In the genomic region with DNA sequence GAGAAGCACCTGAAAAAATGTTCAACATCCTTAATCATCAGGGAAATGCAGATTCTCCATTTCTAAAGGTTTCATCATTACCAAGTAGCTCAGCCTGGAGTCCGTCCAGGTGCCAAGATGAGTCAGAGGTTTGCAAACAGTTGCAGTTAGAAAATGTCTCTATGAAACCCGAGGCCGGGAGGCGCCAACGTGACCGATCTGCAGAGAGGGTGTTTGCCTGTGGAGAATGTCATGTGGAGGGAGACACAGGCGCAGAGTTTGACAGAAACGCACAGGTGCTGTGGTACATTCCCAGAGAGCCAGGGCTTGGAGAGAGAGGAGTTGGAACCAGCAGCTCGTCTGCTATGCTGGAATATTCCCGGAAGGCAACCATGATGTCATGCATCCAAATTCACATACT, we compare ENCODE assay signal across 12 mouse cellular contexts. TPM values are rescaled to one million over a fixed set of nuclear protein-coding genes. Genes with fewer than 3 reads are reported as not detected.
DNase-seq lines count a peak whose midpoint lies in the region; ATAC-seq and TF ChIP-seq lines count a peak whose summit lies in the region.
"Had no signal": no experiment of that assay in that cellular context is flagged by ENCODE, and none has a peak within 500 bp of the region (broad histone marks: within the 10 kb centered on the region; RNA-seq: fewer than 3 reads in every experiment).

No protein-coding gene starts in this region.

- no peak for TF ChIP-seq EP300 in CH12.LX (IDR thresholded peaks at IDR 0.05; ENCODE audit: low read length)

- no peak overlapping the region for H3K4me3 ChIP-seq in CH12.LX (replicated peaks in 1 of 3; ENCODE audit: low read depth in 2 of 3, low read length in 2 of 3, poor library complexity in 1 of 3)
- no peak overlapping the region for H3K4me3 ChIP-seq in kidney, embryonic 16.5 days (ENCODE audit: low read length)
- H3K4me3 ChIP-seq in midbrain, embryonic 11.5 days (ENCODE audit: low read depth, low read length): no peak overlapping the region
- H3K4me3 ChIP-seq: forebrain, embryonic 15.5 days; liver, embryonic 12.5 days had no signal

- H3K79me2 ChIP-seq in CH12.LX (replicated peaks; ENCODE audit: control insufficient read depth, extremely low read depth, insufficient read depth, poor library complexity, severe bottlenecking): no peaks in the 10 kb centered on the region

- dilution Hi-C loops in CH12.LX (cut with MboI; ENCODE audit: extremely low pct_ligation_motif_present, extremely low pct_unique_long_range_greater_than_20kb, low sequenced_read_pairs): no loop called here

- no peaks in the 10 kb centered on the region for H3K36me3 ChIP-seq in CH12.LX (replicated peaks in 1 of 2; ENCODE audit: control insufficient read depth in 1 of 2, insufficient read depth in 1 of 2, low read length in 1 of 2)
- no peaks in the 10 kb centered on the region for H3K36me3 ChIP-seq in kidney, embryonic 16.5 days (ENCODE audit: insufficient read depth, low read length)
- no peaks in the 10 kb centered on the region for H3K36me3 ChIP-seq in midbrain, embryonic 11.5 days (ENCODE audit: control insufficient read depth, insufficient read depth, low read length)
- H3K36me3 ChIP-seq: forebrain, embryonic 15.5 days; liver, embryonic 12.5 days had no signal

- no peak for ATAC-seq in kidney, embryonic 16.5 days (ENCODE audit: low FRiP score, low TSS enrichment)
- ATAC-seq in midbrain, embryonic 11.5 days (ENCODE audit: low FRiP score): no peak
- ATAC-seq: forebrain, embryonic 15.5 days; liver, embryonic 12.5 days; midbrain, embryonic 16.5 days had no signal

- H3K4me2 ChIP-seq in CH12.LX (ENCODE audit: insufficient read depth, low read depth, poor library complexity, severe bottlenecking): peak overlapping the region; percentile 2; the same call in 1 of the 2 replicates
- no peak overlapping the region for H3K4me2 ChIP-seq in kidney, embryonic 16.5 days (replicated peaks; ENCODE audit: low read depth, low read length)
- no peak overlapping the region for H3K4me2 ChIP-seq in midbrain, embryonic 11.5 days
- H3K4me2 ChIP-seq: forebrain, embryonic 15.5 days; liver, embryonic 12.5 days had no signal

- DNase-seq in layer of hippocampus, adult 11-12 months (ENCODE audit: low spot score): peak; percentile 36
- DNase-seq in layer of hippocampus, postnatal 10 days (ENCODE audit: low spot score in 2 of 2): no peak
- no peak for DNase-seq in CH12.LX (ENCODE audit: extremely low read depth)
- peak; percentile 46 for DNase-seq in fibroblast of lung, adult 2 months (ENCODE audit: low read depth)
- DNase-seq in mesoderm, embryonic 11.5 days (ENCODE audit: low read depth, low spot score): peak; percentile 15
- DNase-seq in embryo, embryonic 10 days (ENCODE audit: low spot score): no peak
- no peak for DNase-seq in midbrain, embryonic 11.5 days (ENCODE audit: low spot score, missing footprints)
- DNase-seq: kidney, adult 9 months had no signal

- H3K27me3 ChIP-seq in CH12.LX (replicated peaks): peaks cover 19% of the 10 kb centered on the region
- H3K27me3 ChIP-seq in kidney, embryonic 16.5 days (ENCODE audit: insufficient read depth, low read length): no peaks in the 10 kb centered on the region
- no peaks in the 10 kb centered on the region; the same call in none of the 2 replicates for H3K27me3 ChIP-seq in midbrain, embryonic 11.5 days (ENCODE audit: control insufficient read depth, insufficient read depth, low read length)
- H3K27me3 ChIP-seq: forebrain, embryonic 15.5 days had no signal

- TF ChIP-seq RAD21 in CH12.LX (IDR thresholded peaks at IDR 0.05; ENCODE audit: low read depth, low read length): no peak

- no peaks in the 10 kb centered on the region for H3K9me3 ChIP-seq in CH12.LX (replicated peaks; ENCODE audit: low read length)
- H3K9me3 ChIP-seq in kidney, embryonic 16.5 days (ENCODE audit: low read length): no peaks in the 10 kb centered on the region
- no peaks in the 10 kb centered on the region for H3K9me3 ChIP-seq in midbrain, embryonic 11.5 days (ENCODE audit: control insufficient read depth, low read length)
- H3K9me3 ChIP-seq: forebrain, embryonic 15.5 days; liver, embryonic 12.5 days had no signal

- WGBS in kidney, embryonic 16.5 days: 76% methylated on average over 10 of the region's 10 CpGs
- WGBS in midbrain, embryonic 11.5 days: 89% methylated on average over 10 of the region's 10 CpGs

- peaks cover 0 to 10% of the 10 kb centered on the region in 2 experiments; a peak in 2 of 4 replicates for H3K4me1 ChIP-seq in CH12.LX (ENCODE audit: control insufficient read depth in 1 of 2, insufficient read depth in 2 of 2)
- H3K4me1 ChIP-seq in kidney, embryonic 16.5 days (ENCODE audit: insufficient read depth, low read length): peaks cover 9% of the 10 kb centered on the region; the same call in 1 of the 2 replicates
- H3K4me1 ChIP-seq in midbrain, embryonic 11.5 days (ENCODE audit: control insufficient read depth, insufficient read depth, low read length): 0 out of 2 replicates have a peak, but pooled peaks cover 2% of the 10 kb centered on the region

- in situ Hi-C loops in CH12.LX (cut with MboI; ENCODE audit: low pct_ligation_motif_present, low pct_unique_long_range_greater_than_20kb, low sequenced_read_pairs): no loop called here

- no peak overlapping the region for H3K27ac ChIP-seq in CH12.LX (ENCODE audit: insufficient read depth, low read depth)
- H3K27ac ChIP-seq in kidney, embryonic 16.5 days (ENCODE audit: low read length): no peak overlapping the region
- H3K27ac ChIP-seq in midbrain, embryonic 11.5 days (ENCODE audit: low read depth, low read length): no peak overlapping the region
- H3K27ac ChIP-seq: forebrain, embryonic 15.5 days; liver, embryonic 12.5 days had no signal

- no peak for TF ChIP-seq CTCF in CH12.LX (conservative IDR thresholded peaks at IDR 0.05 in 1 of 2, IDR thresholded peaks at IDR 0.05 in 1 of 2; ENCODE audit: low read depth in 2 of 2, low read length in 2 of 2)

- TF ChIP-seq POLR2A in CH12.LX (IDR thresholded peaks at IDR 0.05; ENCODE audit: low read depth, low read length): no peak

- no peak overlapping the region for H3K9ac ChIP-seq in CH12.LX (ENCODE audit: insufficient read depth, low read depth)
- no peak overlapping the region for H3K9ac ChIP-seq in kidney, embryonic 16.5 days (replicated peaks; ENCODE audit: low read length)
- H3K9ac ChIP-seq in midbrain, embryonic 11.5 days (ENCODE audit: low read length): no peak overlapping the region
- H3K9ac ChIP-seq: forebrain, embryonic 15.5 days; liver, embryonic 12.5 days had no signal

TF ChIP-seq in CH12.LX, 34 proteins besides CTCF, POLR2A, EP300 and RAD21:
- TF ChIP-seq BHLHE40 (IDR thresholded peaks at IDR 0.05; ENCODE audit: low read depth, low read length) (peak; percentile 44), RCOR1 (conservative IDR thresholded peaks at IDR 0.05; ENCODE audit: low read depth, low read length) (no peak), ZC3H11A (IDR thresholded peaks at IDR 0.05; ENCODE audit: low read depth, low read length) (no peak), UBTF (IDR thresholded peaks at IDR 0.05; ENCODE audit: low read depth, low read length) (no peak)

RNA-seq across cellular contexts. Expression of a gene that starts 3.8 kb away (rescaled TPM):
- total RNA-seq in layer of hippocampus, postnatal 10 days (2021): 1 to 10 TPM in 1 of 2 experiments, under 1 TPM in 1; 0.98 to 1.7 TPM
- total RNA-seq in CH12.LX (2012; rRNA removed) (0.29 and 0.89 TPM in 2 replicates), CH12.LX (2014; rRNA removed) (0.96 and 0.99 TPM in 2 replicates)
- 0.93 and 1.3 TPM in 2 replicates for polyA plus RNA-seq in CH12.LX (2012; ENCODE audit: insufficient read length, low read depth)
- polyA plus RNA-seq in kidney, embryonic 16.5 days (2015; fragmentation: Nextera tagmentation; extraction: Ambion mirVana): 32.7 and 40.0 TPM in 2 replicates
- 6.0 and 6.8 TPM in 2 replicates for polyA plus RNA-seq in midbrain, embryonic 11.5 days (2014; fragmentation: Nextera tagmentation; extraction: Ambion mirVana)

RNA-seq across cellular contexts. Expression of a gene that starts 44.2 kb away (rescaled TPM):
- total RNA-seq in layer of hippocampus, postnatal 10 days (2021): under 1 TPM; 0.30 to 0.80 TPM
- total RNA-seq in CH12.LX (2012; rRNA removed) (not detected in 2 replicates), CH12.LX (2014; rRNA removed) (not detected in 2 replicates)
- not detected in 2 replicates for polyA plus RNA-seq in CH12.LX (2012; ENCODE audit: insufficient read length, low read depth)
- polyA plus RNA-seq in kidney, embryonic 16.5 days (2015; fragmentation: Nextera tagmentation; extraction: Ambion mirVana): 0.22 and 0.45 TPM in 2 replicates
- not detected in 2 replicates for polyA plus RNA-seq in midbrain, embryonic 11.5 days (2014; fragmentation: Nextera tagmentation; extraction: Ambion mirVana)

Comparison
In these comparisons a context has a peak if more than half of its experiments do, and no peak if none do; other contexts are left out.
1. DNase-seq: peak in layer of hippocampus, adult 11-12 months (single experiment), fibroblast of lung, adult 2 months (single experiment) and mesoderm, embryonic 11.5 days (single experiment); none in layer of hippocampus, postnatal 10 days (0 of 2), CH12.LX (single experiment), embryo, embryonic 10 days (single experiment) and midbrain, embryonic 11.5 days (single experiment).